Mouse (Mus musculus) forebrain, embryonic 13.5 days (tissue): Measurements from ENCODE around the gene Mef2b. TPM values are rescaled to one million over a fixed set of nuclear protein-coding genes. Genes with fewer than 3 reads are reported as not detected.
A peak's percentile ranks its signal among the peaks of the same experiment; 100 is the strongest.

Source experiments
- ATAC-seq: fragments of 200-750 bp; cut with Nextera tagmentation; 2 replicates; pipeline ENCODE4 v1.8.0; 2017
- H3K27ac ChIP-seq: fragments of 300-500 bp; sonication (generic); 2 replicates; pipeline ENCODE4 v1.5.1; 2015; ENCODE audit warnings: inconsistent platforms, mild to moderate bottlenecking, moderate library complexity
- H3K27me3 ChIP-seq: fragments of 300-500 bp; sonication (generic); 2 replicates; pipeline ENCODE4 v1.6.1; 2015; ENCODE audit warnings: mild to moderate bottlenecking, inconsistent platforms
- H3K36me3 ChIP-seq: fragments of 300-500 bp; sonication (generic); 2 replicates; pipeline ENCODE4 v1.6.1; 2015; ENCODE audit warnings: mild to moderate bottlenecking, inconsistent platforms; ENCODE audit not compliant: poor library complexity, severe bottlenecking
- H3K4me1 ChIP-seq: fragments of 300-500 bp; sonication (generic); 2 replicates; pipeline ENCODE4 v1.6.1; 2015; ENCODE audit warnings: inconsistent platforms
- H3K4me2 ChIP-seq: fragments of 300-500 bp; sonication (generic); 2 replicates; pipeline ENCODE4 v1.6.1; 2015; ENCODE audit warnings: inconsistent platforms, mild to moderate bottlenecking, moderate library complexity
- H3K4me3 ChIP-seq: fragments of 300-500 bp; sonication (generic); 2 replicates; pipeline ENCODE4 v1.5.1; 2015; ENCODE audit warnings: mild to moderate bottlenecking, inconsistent platforms
- H3K9ac ChIP-seq: fragments of 300-500 bp; sonication (generic); 2 replicates; pipeline ENCODE4 v1.6.1; 2015; ENCODE audit warnings: mild to moderate bottlenecking, inconsistent platforms
- H3K9me3 ChIP-seq: fragments of 300-500 bp; sonication (generic); replicated peaks from 2 replicates; pipeline ENCODE4 v1.6.1; 2016; ENCODE audit warnings: inconsistent platforms
- WGBS: fragments of 180-500 bp; shearing (Covaris S2); methylation state at CpG from one replicate; pipeline ENCODE4 v1.1.7; 2015; 5-methylcytosine and 5-hydroxymethylcytosine counted together
- polyA plus RNA-seq: library from polyadenylated mRNA; unstranded; fragments of >200 nt; fragmentation: Nextera tagmentation; extraction: Ambion mirVana; gene quantifications from 2 replicates; pipeline ENCODE4 v1.2.1, GENCODE M21; 2015

Mef2b gene
- polyA plus RNA-seq, 1 experiment from 2014 or later = 0.45 TPM

DNA sequence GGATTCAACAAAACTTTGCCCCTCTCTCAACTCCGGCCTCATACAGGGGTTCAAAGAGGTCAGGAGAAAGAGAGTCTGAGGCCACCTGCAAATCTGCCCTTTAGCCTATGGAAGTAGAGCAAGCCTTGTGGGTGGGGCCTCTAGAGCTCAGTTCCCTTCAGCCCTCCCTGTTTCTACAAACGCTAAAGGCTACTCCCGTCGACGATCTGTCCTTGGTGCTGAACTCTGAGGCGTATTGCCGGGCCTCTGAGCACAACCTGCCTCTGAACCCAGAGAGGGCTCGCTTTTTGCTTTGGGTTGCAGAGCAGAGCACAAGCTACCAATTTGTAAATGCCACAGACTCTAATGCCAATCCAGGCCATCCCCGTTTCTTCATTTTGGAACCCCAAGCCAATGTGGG is 21.9 kb upstream of the Mef2b start:
- ATAC-seq = no peak
- no peak overlapping the region for H3K27ac ChIP-seq
- WGBS = 10% methylated on average over 9 of the region's 9 CpGs
- peaks cover 44% of the 10 kb centered on the region for H3K36me3 ChIP-seq
- H3K27me3 ChIP-seq = peaks cover 26% of the 10 kb centered on the region
- H3K4me1 ChIP-seq = peaks cover 40% of the 10 kb centered on the region
- peak overlapping the region; percentile 69 for H3K4me3 ChIP-seq
- peak overlapping the region; percentile 95 for H3K9ac ChIP-seq
- peak overlapping the region; percentile 88 for H3K4me2 ChIP-seq
- H3K9me3 ChIP-seq = no peaks in the 10 kb centered on the region

DNA sequence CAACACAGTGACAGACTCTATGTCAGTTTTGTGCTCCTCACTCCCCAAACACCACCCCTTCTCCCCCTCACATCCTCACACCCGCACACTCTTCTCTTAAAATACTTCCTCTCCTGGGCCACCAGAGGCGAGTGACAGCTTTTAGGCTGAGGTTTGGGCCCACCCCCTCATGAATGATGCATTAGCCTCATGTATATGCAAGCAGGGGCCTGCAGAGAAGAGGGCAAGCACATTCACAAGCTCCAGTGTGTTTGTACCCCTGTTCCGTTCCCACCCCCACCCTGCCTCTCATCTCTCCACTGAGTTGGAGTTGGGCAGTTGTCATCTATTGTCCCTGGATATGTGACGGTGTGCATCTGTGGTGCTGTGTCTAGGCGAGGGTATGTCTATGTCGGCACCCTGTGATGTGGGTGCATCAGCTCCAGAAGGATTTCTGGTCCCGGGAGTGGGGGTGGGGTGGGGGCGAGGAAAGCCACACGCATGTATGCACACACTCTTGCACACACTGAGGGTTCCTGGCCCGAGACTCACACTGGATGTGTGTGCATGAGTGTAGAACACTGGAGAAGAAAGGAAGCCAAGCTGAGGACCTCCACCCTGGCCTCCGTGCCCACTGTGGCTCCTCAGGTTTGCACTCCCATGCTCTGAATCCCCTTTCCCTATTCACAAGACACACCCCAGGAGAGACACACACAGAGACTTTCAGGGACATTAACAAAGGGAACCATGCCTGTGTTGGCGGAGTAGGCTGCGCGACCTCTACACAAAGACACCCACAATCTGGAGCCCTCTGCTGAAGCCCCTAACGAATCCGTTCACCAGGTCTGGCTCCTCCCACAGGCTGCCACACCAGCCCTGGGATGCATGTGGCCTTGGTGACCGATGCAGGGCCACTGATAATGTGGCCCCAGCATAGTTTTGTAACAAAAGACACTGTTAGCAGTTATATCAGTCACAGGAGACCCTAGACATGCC is 20.5 kb upstream of the Mef2b start:
- peak overlapping the region; percentile 69 for H3K4me3 ChIP-seq
- peaks cover 36% of the 10 kb centered on the region for H3K4me1 ChIP-seq
- peak overlapping the region; percentile 95 for H3K9ac ChIP-seq
- peaks cover 17% of the 10 kb centered on the region for H3K27me3 ChIP-seq
- ATAC-seq = peak; percentile 92
- WGBS = under 1% methylated on average over 17 of the region's 17 CpGs
- no peaks in the 10 kb centered on the region for H3K9me3 ChIP-seq
- peaks cover 30% of the 10 kb centered on the region for H3K36me3 ChIP-seq
- peak overlapping the region; percentile 88 for H3K4me2 ChIP-seq
- H3K27ac ChIP-seq = peak overlapping the region; percentile 99

- peak within 1 kb of the TSS; percentile 95 for H3K9ac ChIP-seq
- H3K27me3 ChIP-seq = peaks cover 15% of the 10 kb centered on the region; the same call in 1 of the 2 replicates
- H3K4me3 ChIP-seq = peak within 1 kb of the TSS; percentile 69
- WGBS = 2% methylated on average over 19 of the region's 19 CpGs
- peaks cover 14% of the 10 kb centered on the region for H3K36me3 ChIP-seq
- peak; percentile 76 for ATAC-seq
- peak within 1 kb of the TSS; percentile 88 for H3K4me2 ChIP-seq
- no peaks in the 10 kb centered on the region for H3K9me3 ChIP-seq
- peaks cover 36% of the 10 kb centered on the region for H3K4me1 ChIP-seq
- peak within 1 kb of the TSS; percentile 99 for H3K27ac ChIP-seq
Measured at GRCm38 (mm10) chr8:70120667-70121066, 18.8 kb upstream of the Mef2b start, which contains the start of gene Ncan. TSS of gene Ncan (minus strand) at chr8:70120873.

DNA sequence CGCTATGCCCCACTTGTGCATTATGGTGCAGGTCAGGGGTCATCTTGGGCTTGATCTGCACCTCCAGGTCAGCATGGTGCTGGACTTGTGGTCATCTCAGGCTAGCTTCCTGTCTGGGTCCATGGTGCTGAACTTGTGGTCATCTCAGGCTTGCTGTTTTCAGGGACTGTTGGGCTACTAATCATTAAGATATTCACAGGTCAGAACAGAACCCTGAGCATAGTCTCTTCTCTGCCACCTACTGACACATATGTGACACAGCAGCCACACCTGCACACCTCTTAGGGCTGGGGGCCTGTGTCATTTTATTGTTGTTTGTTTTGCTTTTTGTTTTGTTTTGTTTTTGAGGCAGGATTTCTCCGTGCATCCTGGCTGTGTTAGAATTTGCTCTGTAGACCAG is 16.6 kb upstream of the Mef2b start:
- Histone ChIP-seq H3K4me3 (no peak overlapping the region), H3K36me3 (no peaks in the 10 kb centered on the region), H3K4me2 (no peak overlapping the region), H3K9me3 (no peaks in the 10 kb centered on the region), H3K27me3 (peaks cover 15% of the 10 kb centered on the region; the same call in 1 of the 2 replicates), H3K4me1 (peaks cover 20% of the 10 kb centered on the region), H3K27ac (no peak overlapping the region), H3K9ac (no peak overlapping the region)
- WGBS = 52% methylated on average over 2 of the region's 2 CpGs
- no peak for ATAC-seq

GRCm38 (mm10) chr8:70124992-70125391 is 14.5 kb upstream of the Mef2b start:
- H3K36me3 ChIP-seq = no peaks in the 10 kb centered on the region
- peaks cover 15% of the 10 kb centered on the region; the same call in 1 of the 2 replicates for H3K27me3 ChIP-seq
- H3K9me3 ChIP-seq = no peaks in the 10 kb centered on the region
- WGBS = 71% methylated on average over 8 of the region's 8 CpGs
- ATAC-seq = no peak
- no peak overlapping the region for H3K4me3 ChIP-seq
- no peak overlapping the region for H3K27ac ChIP-seq
- H3K4me2 ChIP-seq = no peak overlapping the region
- no peak overlapping the region for H3K9ac ChIP-seq
- H3K4me1 ChIP-seq = peaks cover 23% of the 10 kb centered on the region

DNA sequence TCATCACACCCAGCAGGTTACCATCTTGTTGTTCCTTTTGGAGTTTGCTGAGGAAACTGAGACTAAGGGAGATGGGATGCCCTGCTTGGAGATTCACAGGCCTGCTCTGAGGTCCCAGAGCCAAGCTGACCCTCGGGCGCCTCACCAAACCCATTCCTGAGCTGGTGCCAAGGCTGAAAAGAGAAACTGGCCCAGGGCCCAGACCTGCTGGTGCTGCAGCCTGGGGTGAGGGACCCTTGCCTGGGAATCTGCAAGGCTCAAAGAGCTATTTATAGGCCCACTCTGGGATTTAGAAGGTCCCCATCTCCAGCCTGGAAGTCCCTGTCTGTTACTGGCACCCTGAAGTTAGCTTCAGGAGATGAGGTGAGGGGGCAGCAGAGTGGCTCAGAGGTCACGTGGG is 11.1 kb upstream of the Mef2b start:
- peak overlapping the region; percentile 75 for H3K27ac ChIP-seq
- ATAC-seq = no peak
- peaks cover 28% of the 10 kb centered on the region for H3K4me1 ChIP-seq
- H3K9me3 ChIP-seq = no peaks in the 10 kb centered on the region
- H3K27me3 ChIP-seq = peaks cover 12% of the 10 kb centered on the region; the same call in 1 of the 2 replicates
- H3K4me3 ChIP-seq = no peak overlapping the region
- WGBS = 55% methylated on average over 3 of the region's 3 CpGs
- peaks cover 12% of the 10 kb centered on the region for H3K36me3 ChIP-seq
- H3K9ac ChIP-seq = no peak overlapping the region
- no peak overlapping the region for H3K4me2 ChIP-seq

GRCm38 (mm10) chr8:70129309-70129952 is 10.1 kb upstream of the Mef2b start:
- H3K9ac ChIP-seq = no peak overlapping the region
- H3K9me3 ChIP-seq = no peaks in the 10 kb centered on the region
- ATAC-seq = peak; percentile 67
- H3K27ac ChIP-seq = peak overlapping the region; percentile 75
- peaks cover 28% of the 10 kb centered on the region for H3K4me1 ChIP-seq
- H3K4me2 ChIP-seq = no peak overlapping the region
- 45% methylated on average over 9 of the region's 9 CpGs for WGBS
- peaks cover 22% of the 10 kb centered on the region for H3K36me3 ChIP-seq
- peaks cover 6% of the 10 kb centered on the region; the same call in 1 of the 2 replicates for H3K27me3 ChIP-seq
- H3K4me3 ChIP-seq = no peak overlapping the region

DNA sequence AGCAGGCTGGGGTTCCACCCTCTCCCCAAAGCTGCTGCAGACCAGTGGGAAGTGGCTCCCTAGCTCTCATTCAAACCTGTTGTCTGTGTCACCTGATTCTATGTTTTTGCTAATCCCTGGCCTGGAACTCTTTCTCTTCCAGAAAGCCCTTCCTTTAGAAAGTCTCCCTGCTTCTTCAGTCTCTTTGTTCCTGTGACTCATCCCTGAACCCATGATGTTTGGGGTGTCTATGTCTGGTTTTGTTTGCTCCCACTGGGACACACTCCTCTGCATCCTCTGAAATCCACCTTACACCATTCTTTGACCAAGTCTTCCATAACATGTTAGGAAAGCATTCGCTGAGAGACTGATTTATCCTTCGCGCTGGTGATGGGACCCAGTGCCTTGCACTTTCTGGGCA is 9.4 kb upstream of the Mef2b start:
- 90% methylated on average over 3 of the region's 3 CpGs for WGBS
- H3K4me3 ChIP-seq = no peak overlapping the region
- peak overlapping the region; percentile 75 for H3K27ac ChIP-seq
- no peak overlapping the region for H3K9ac ChIP-seq
- peaks cover 29% of the 10 kb centered on the region for H3K36me3 ChIP-seq
- no peak overlapping the region for H3K4me2 ChIP-seq
- H3K27me3 ChIP-seq = peaks cover 2% of the 10 kb centered on the region; the same call in 1 of the 2 replicates
- peaks cover 28% of the 10 kb centered on the region for H3K4me1 ChIP-seq
- no peak for ATAC-seq
- H3K9me3 ChIP-seq = no peaks in the 10 kb centered on the region

- H3K27me3 ChIP-seq = no peaks in the 10 kb centered on the region
- no peak within 1 kb of the TSS; the same call in 1 of the 2 replicates for H3K27ac ChIP-seq
- no peaks in the 10 kb centered on the region for H3K9me3 ChIP-seq
- H3K4me2 ChIP-seq = peak within 1 kb of the TSS; percentile 82
- peaks cover 28% of the 10 kb centered on the region for H3K4me1 ChIP-seq
- H3K4me3 ChIP-seq = peak within 1 kb of the TSS; percentile 64
- peak; percentile 88 for ATAC-seq
- 1% methylated on average over 37 of the region's 37 CpGs for WGBS
- peak within 1 kb of the TSS; percentile 77 for H3K9ac ChIP-seq
- H3K36me3 ChIP-seq = peaks cover 41% of the 10 kb centered on the region
Measured at GRCm38 (mm10) chr8:70131166-70131883, 8.2 kb upstream of the Mef2b start, which contains the start of gene Nr2c2ap. TSS of gene Nr2c2ap (plus strand) at chr8:70131333.

DNA sequence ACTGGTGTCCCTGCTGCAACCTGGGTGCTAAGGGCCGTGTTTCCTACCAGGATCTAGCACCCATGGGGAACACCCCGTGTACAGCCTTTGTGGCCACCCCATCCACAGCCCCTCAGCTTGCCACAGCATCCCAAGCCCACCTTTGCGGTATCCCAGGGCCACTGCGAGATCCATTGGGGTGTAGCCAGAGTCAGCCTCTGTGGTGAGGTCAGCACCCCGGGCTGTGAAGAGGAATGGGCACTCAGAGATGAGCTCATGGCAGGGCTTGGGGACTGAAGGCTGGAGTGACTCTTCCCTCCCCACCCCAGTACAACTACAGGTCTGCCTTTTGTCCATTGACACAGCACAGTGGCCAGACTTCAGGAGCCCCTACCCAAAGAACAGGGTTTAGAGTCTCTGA is 5.4 kb upstream of the Mef2b start:
- Histone ChIP-seq H3K4me3 (no peak overlapping the region), H3K36me3 (peaks cover 46% of the 10 kb centered on the region), H3K4me1 (peaks cover 32% of the 10 kb centered on the region), H3K27ac (no peak overlapping the region), H3K9me3 (no peaks in the 10 kb centered on the region), H3K9ac (no peak overlapping the region), H3K27me3 (no peaks in the 10 kb centered on the region), H3K4me2 (no peak overlapping the region)
- 90% methylated on average over 5 of the region's 5 CpGs for WGBS
- no peak for ATAC-seq

GRCm38 (mm10) chr8:70134931-70135330 is 4.6 kb upstream of the Mef2b start:
- Histone ChIP-seq H3K36me3 (peaks cover 46% of the 10 kb centered on the region), H3K27ac (no peak overlapping the region), H3K9me3 (no peaks in the 10 kb centered on the region), H3K27me3 (no peaks in the 10 kb centered on the region), H3K4me3 (no peak overlapping the region), H3K4me2 (no peak overlapping the region), H3K4me1 (peaks cover 24% of the 10 kb centered on the region), H3K9ac (no peak overlapping the region)
- no peak for ATAC-seq
- WGBS = 93% methylated on average over 9 of the region's 9 CpGs
